Mouse (Mus musculus) layer of hippocampus, adult 11-12 months (tissue): ENCODE results near the gene Tmem120a.
A peak's percentile ranks its signal among the peaks of the same experiment; 100 is the strongest.

ENCODE experiments used
- DNase-seq: peaks from one replicate; pipeline ENCODE4 v3.0.0; 2022; ENCODE audit warnings: low spot score

The Tmem120a gene

GRCm38 (mm10) chr5:135731322-135731721 lies 12.9 kb downstream of the Tmem120a start:
- DNase-seq: no peak

GRCm38 (mm10) chr5:135730916-135731315 lies 13.3 kb downstream of the Tmem120a start:
- no peak for DNase-seq

DNA sequence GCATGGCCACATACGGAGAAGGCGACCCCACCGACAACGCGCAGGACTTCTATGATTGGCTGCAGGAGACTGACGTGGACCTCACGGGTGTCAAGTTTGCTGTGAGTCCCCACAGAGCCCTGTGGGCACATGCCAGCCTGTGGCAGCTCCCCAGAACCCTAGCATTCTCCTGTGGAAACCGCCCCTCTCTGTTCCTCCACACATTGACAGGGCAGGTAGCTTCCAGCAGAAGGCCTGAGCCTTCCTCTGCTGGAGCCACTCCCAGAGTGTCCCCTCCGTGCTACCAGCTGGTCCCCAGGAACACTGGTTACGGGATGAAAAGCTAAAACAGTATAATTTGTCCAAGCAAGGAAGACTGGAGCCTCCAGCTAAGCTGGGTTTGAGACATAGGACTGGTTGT lies 14.0 kb downstream of the Tmem120a start:
- no peak for DNase-seq

DNA sequence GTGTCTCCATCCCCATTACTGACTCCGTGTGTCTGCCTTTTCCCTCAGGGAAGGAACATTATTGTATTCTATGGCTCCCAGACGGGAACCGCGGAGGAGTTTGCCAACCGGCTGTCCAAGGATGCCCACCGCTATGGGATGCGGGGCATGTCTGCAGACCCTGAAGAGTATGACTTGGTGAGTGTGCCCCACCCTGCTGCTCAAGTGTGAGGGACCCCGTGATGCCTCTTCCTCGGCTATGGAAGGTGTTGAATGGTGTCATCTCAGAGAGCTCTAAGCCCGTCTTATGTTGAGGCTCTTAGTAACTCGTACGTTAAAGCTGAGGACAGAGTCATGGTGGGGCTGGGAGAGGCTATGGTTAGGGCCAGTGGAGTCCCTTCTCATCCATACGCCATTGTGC lies 14.9 kb downstream of the Tmem120a start:
- no peak for DNase-seq

- no peak for DNase-seq
Observed at GRCm38 (mm10) chr5:135728361-135728760, 15.9 kb downstream of the Tmem120a start.

- DNase-seq: no peak
Observed at GRCm38 (mm10) chr5:135727871-135728270, 16.4 kb downstream of the Tmem120a start.

DNA sequence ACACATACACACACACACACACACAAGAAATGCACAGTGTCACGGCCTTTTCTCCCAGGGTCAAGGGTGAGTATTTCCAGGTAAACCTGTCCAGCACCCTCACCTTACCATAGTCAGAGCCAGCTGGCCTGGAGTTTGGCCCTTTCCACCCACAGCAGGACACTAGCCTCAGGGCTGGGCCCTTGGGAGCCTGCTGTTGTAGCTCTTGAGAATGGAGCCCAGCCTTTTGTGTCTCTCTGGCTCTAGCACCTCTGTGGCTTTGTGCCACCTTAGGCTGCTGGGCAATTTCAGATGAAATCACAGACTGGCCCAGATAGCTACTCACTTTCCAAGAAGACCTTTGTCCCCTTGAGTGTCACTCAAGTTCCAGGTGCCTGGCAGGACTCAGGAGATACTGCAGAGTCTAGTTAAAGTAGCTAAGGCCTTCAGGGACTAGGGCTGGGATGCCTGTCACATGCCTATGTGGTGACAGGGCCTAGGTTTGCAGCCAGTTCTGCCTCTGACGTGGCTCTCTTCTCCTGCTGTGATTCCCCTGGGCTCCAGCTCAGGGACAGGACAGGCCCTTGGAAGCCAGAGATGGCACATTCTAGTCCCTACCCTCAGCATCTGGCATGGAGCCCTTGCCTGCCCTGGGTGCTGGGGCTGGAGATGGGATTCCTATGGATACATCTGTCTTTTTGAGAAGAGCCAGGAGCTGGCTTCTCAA lies 17.5 kb downstream of the Tmem120a start:
- no peak for DNase-seq

DNA sequence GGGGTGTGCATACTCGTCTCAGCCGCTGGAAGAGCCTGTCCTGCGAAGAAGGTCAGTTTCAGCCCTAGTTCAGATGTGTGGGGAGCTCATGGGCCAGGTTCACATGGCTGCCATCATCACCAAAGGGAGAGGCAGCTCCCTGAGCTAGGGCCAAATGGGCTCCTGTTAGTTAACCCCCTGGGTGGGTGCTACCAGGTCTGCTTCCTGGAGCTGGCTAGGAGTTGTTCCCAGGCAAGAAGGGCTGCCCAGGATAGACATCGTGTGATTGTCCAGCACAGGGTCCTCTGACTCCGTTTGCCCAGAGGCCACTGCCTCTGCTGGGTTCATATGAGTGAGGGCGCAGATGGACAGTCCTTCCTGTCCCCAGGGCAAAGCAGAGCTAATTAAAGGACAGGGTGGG lies 18.3 kb downstream of the Tmem120a start:
- no peak for DNase-seq

DNA sequence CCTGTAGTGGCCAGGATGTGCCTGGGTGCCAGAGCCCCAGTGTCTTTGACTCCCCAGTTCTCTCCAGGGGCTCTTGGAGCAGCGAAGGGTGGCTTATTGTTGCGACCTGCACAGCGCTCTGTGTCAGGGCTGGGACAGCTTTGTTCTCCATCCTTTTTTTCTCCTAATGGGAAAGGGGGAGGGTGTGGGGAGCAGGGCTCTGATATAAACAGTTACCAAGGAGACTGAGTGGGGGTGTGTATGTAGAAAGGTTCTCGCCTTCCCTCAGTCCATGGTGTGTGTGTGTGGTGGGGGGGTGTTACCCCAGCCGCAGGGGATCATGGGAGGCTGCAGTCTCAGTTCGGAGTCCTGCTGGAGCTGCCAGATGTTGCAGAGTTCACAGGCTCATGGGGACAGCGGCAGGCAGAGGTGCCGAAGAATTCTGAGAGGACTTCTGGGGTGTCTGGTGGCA lies 18.8 kb downstream of the Tmem120a start:
- DNase-seq: no peak

- DNase-seq: no peak
Observed at GRCm38 (mm10) chr5:135724536-135725322, 19.5 kb downstream of the Tmem120a start.

DNA sequence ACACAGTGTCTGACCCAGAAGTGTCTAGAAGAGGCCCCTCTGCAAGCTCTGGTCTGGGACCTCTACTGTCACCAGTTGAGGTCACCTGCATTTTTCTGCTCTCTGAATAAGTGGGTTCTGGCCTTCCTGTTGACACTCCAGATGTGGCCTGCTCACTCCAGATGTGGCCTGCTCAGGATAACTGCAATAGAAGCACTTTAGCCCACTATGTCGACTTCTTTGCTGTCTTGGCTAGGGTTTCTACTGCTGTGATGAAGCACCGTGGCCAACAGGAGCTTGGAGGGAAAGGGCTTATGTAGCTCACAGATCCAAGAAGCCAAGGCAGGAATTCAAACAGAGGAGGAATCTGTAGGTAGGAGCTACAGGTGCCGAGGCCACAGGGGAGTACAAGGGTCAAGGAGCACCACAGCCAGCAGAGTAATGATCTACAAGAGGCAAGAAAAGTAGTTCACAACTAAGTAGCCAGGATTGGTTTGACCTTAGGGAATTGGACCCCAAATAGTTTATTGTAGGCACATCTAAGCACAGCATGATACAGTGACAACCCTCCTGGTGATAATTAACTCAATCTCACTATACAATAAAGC lies 21.0 kb downstream of the Tmem120a start:
- no peak for DNase-seq

DNA sequence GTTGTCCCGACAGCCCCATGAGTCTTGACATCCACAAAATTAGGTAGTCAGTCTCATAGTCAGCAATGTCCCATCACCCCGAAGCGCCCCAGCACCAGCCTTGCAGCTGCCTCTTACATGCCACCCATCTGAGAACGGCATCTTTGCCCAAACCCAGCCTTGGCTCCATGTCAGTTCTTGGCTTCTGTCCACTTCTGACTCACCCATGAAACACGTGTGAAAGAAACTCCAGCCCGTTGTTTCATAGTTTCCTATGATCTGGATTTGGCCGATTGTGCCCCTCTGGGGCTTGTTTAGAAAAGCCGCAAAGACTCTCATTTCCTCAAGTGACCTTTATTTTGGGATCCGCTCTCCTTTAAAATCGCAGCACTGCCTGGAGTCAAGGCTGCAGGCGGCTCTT lies 22.1 kb downstream of the Tmem120a start:
- peak; percentile 69 for DNase-seq

DNA sequence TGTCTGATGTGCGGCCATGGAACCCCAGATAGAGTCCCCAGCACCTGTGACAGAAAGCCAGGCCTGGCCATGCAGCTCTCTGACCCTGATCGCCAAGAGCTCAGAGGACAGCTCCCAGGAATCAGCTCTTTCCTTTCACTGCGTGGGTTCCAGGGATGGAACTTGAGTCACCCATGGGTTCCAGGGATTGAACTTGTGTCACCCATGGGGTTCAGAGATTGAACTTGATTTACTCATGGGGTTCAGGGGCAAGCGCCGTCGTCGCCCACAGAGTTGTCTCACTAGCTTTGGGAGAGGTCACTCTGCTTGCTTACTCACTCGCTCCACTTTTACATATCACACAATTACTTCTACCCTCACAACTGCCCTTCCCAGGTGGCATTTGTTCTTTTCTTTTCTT lies 23.2 kb downstream of the Tmem120a start:
- no peak for DNase-seq

DNA sequence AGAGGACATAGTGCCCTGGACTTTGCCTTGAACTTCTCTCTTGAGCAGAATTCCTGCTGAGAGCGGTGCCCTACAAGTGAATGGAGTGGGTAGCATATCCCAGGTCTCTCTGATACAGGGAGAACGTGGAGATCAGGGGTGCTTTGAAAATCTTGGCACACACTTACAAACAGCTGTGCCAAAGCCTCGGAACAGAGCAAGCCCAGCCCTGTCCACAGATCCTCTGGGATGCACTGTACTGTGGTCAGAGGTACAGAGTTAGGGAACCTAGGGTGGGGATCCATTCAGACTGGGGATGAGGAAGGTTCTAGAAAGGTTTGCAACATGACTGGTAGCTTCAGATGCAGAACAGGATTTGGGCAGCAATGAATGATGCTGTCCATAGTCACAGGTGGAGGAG lies 24.1 kb downstream of the Tmem120a start:
- no peak for DNase-seq

DNA sequence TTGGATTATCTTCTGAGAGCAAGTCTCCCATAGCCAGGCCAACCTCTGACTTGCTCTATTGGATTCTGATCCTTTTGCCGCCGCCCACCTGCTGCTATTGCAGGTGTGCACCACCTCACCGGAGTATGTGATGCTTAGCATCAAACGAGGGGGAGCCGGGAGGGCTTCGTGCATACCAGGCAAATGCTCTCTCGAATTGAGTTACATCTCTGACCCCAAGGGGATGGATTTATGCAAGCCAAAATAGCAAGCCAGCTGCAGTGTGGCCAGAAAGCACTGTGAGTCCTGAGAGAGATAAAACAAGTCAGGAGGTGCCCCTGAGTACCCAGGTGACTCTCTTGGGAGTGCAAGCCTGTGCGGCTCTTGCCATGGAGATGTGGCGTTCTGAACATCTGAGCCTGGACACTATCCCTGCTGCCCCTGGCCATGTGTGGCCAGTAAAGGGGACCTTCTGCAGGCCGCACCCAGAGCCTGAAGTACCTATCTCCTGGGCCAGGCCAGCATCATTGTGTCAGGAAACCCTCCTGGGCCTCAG lies 24.6 kb downstream of the Tmem120a start:
- DNase-seq: no peak

DNA sequence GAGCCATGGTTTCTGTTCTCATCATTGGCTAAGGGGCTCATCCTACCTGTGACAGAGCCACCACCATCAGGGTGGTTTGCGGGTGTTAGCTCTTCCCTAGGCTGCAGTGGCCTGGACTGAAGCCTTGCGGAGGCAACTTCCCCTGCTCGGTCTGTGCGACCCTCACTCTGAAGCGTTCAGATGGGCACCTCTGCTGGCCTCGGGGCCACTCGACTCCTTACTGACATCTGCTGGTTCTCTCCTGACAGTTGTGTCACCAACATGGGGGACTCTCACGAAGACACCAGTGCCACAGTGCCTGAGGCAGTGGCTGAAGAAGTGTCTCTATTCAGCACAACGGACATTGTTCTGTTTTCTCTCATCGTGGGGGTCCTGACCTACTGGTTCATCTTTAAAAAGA lies 28.6 kb downstream of the Tmem120a start:
- no peak for DNase-seq

DNA sequence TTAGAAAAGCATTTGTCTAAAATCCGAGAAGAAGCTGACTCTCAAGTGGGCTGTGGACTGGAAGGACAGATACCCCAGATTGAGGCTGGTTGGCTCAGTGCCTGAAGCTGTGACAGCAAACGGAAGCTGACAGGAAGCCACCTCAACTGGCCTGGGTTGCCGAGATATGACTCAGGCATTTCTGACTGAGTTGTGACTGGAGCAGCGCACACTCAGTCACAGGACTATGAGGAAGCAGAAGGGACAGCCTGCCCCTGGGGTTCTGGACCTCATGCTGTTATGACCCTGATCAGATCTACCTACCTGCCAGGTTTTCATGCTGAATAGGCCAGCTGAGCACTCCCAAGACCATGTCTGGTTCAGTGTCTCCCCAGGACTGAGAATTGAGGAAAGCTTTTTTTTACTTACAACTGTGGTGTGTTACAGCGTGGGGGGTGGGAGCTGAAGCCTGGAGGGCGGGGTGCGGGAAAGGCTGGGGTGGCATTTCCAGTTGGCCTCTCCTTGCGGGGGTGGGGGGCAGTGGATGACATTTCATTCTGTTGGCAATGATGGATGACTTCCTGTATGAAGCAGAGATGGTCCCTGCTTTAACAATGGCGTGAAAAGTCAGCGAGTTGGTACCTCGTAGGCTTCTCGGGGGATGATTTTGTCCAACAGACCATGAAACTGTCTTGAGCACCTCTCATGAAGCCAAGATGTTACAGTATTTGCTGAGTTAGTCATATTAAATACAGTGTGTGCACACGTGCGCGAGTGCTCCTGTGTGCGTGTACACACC lies 30.6 kb downstream of the Tmem120a start:
- DNase-seq: peak; percentile 55

- peak; percentile 62 for DNase-seq
Observed at GRCm38 (mm10) chr5:135712803-135713202, 31.4 kb downstream of the Tmem120a start.

DNA sequence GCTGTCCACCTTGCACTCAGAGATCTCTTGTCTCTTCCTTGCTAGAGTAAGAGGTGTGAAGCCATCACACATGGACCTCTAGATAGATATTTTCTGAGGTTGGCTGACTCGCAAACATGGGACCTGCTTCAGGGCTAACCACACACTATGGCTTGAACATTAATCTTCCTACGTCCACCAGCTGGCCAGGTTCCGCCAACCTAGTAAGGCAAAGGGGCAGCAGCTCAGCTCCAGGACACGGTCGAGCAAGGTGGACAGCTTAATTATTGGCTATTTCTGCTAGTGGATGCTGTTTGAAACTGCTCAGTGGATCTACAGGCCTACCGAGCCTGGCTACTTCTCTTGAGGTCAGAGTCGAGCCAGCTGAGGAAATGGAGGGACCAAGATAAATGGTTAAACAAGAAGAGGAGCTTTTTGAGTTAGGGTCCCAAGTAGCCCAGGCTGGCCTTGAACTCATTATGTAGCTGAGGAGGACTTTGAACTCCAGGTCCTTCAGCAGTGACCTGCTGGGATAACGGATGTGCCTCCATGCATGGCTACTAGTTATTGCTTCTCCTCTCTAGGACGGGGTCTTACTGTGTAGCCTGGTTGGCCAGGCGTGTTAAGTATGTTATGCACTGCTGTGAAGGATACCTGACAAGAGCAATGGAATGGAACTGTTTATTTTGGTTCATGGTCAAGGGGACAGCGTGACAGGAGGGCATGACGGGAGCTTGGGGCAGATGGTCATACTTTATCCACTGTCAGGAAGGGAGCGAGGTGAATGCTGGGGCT lies 32.5 kb downstream of the Tmem120a start:
- no peak for DNase-seq

DNA sequence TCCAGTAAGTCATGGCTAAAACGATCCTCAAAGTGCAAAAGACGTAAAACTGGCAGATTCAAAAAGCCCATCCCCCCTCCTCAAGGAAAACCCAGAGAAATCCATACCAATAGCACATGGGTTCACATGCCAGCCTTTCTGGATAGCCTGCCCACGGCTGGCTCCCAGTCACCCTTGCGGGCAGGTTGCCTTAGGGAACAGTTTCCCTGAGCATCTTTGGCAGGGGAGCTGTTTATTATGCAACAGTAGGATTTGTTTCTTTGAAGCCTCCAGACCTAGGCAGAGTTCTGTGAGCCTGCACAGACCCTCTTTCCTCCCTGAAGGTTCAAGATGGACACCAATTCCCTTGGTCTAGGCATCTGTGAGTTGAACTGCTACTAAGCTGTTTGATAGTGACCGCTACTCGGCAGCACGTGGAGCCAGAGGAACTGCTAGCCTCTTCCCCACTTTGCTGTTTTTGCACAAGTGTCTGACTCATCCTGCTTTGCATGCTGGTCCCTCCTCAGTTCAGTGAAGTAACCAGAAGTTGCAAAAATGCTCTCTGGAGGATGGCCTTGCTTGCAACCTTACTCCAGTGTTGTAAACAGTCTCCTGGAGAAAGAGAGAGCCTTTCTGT lies 33.5 kb downstream of the Tmem120a start:
- no peak for DNase-seq

DNA sequence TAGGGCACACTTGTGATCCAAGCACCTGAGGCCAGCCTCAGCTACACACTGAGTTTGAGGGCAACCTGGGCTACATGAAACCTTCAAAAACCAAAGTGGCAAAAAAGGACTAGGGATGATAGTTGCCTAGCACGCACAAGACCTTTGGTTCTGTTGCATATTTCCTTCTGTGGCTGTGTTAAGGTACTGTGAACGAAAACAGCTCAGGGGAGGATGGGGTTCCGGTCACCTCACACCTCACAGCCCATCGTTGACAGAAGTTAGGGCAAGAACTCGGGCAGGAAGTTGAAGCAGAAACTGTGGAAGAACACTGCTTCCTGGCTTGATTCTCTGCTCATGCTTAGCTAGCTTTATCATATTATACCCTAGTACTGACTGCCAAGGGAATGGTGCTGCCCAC lies 34.5 kb downstream of the Tmem120a start:
- DNase-seq: no peak
